Mouse (Mus musculus): ENCODE data around the gene Vmn2r124.
"Not testable (repeated sequence)": the region's sequence is repeated elsewhere in the genome, so short reads cannot be mapped to it uniquely, and the experiment has no call there.

Gene Vmn2r124

GRCm38 (mm10) chr17:18049124-18049523, at the start of gene Vmn2r124:
TSS of gene Vmn2r124 (plus strand) at chr17:18049424.
- DNase-seq: no peak

DNA sequence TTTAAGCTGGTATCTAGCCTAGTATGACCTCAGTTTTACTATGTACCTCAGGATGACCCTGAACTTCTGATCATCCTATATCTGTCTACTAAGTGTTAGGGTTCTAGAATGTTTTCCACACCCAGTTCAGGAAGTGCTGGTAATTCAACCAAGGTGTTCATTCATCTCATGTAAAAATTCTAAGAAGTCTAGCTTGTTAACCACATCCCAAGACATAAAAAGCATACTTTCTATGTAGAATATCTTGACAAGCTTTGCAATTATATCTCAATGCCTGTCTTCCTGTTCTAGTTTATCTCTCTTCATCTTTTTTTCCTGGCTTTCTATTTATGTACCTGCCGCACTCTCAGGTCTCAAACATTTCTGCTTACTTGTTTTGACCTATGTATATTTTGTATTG, 44.5 kb upstream of the Vmn2r124 start:
- no peak for DNase-seq

- no peak for DNase-seq
These were observed 27.8 kb upstream of the Vmn2r124 start, which contains the start of gene Fpr-rs4 for GRCm38 (mm10) chr17:18021433-18021832. TSS of gene Fpr-rs4 (plus strand) at chr17:18021733.

GRCm38 (mm10) chr17:18084716-18085115, 35.5 kb downstream of the Vmn2r124 start, which contains the start of gene Vmn2r91:
TSS of gene Vmn2r91 (plus strand) at chr17:18085016.
- DNase-seq: not testable (repeated sequence)

DNA sequence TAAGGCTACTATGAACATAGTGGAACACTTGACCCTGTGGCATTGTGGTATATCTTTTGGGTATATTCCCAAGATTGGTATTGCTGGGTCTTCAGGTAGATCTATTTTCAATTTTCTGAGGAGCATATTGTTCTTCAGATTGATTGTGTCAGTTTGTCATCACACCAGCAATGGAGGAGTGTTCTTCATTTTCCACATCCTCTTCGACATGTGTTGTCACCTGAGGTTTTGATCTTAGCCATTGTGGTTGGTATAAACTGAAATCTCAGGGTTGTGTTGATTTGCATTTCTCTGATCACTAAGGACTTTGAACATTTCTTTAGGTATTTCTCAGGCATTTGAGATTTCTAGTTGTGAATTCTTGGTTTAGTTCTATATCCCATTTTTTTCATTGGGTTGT, 46.4 kb downstream of the Vmn2r124 start:
- not testable (repeated sequence) for DNase-seq

GRCm38 (mm10) chr17:18102265-18102664, 53.0 kb downstream of the Vmn2r124 start:
- not testable (repeated sequence) for DNase-seq
